Mouse (Mus musculus) kidney, adult 8-10 months (tissue): Measurements from ENCODE around the gene Scn2b.

ENCODE experiments used
- DNase-seq, 2 experiments: peaks; one replicate each; pipeline ENCODE4 v3.0.0; 2022

Gene Scn2b

DNA sequence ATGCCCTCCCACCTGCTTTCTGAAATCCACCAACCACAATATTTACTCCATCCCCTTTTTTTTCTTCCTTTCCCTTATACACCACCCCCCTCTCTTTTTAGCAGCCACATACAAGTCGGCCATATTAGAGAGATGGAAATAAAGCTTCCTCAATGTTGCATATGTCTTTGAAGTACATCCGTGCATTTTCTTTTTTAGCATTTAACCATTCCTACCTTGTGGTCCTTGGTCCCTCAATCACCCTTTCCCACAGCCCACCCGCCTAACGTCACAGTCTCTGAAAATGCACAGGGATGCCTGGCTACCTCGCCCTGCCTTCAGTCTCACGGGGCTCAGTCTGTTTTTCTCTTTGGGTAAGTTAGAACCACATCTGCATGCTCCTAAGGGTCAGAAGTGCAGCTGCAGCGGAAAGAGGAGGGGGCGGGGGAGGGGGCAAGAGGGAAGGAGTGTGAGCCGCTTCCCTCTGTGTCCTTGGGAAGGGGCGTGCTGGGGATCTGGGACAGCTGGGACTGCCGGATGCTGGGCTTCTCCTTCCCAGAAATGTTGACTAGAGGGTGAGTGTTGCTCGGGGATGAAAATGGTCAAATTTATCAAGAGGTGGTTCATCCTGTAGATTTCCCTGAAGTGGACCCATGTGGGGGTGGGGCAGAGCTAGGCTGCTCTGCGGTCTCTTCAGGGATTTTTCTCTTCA, at the start of gene Scn2b:
Scn2b (plus strand) TSS at position 42 of the 691 bp plus-strand sequence.
- no peak for DNase-seq

DNA sequence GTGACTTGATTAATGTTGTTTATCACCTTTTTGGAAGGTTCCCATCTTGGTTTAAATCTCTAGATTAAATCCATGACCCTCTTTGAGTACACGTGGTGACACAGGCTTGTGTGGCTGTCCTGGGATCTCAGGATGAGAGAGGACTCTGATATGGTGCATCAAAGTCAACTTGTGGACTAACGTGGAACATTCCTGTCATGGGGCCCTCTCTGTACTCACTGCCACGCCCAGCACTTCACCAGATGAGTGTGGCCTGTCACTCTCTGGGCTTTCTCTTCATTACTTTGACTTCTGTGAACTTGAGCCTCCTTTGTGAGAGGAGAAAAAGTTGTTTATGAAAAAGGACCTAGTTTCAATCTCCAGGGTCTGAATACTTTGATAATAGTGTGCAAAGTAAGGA, 45.8 kb upstream of the Scn2b start:
- no peak for DNase-seq

DNA sequence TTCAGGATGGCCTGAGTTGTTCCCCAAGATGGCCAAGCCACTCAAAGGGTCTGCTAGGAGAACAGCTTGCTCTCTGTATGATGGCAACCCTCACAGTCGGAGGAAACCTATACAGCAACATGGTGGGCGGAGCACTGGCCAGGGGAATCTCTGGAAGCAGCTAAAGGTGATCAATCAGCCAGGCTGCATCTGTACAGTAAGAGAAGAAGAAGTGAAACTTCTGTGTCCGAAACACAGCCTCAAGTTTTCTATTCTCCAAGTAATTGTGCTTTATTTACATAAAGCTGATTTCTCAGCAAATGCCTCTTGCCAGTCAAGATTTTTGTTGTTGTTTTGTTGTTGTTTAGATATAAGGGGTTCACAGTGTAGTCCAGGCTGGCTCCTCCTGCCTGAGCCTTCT, 39.7 kb upstream of the Scn2b start:
- no peak for DNase-seq

DNA sequence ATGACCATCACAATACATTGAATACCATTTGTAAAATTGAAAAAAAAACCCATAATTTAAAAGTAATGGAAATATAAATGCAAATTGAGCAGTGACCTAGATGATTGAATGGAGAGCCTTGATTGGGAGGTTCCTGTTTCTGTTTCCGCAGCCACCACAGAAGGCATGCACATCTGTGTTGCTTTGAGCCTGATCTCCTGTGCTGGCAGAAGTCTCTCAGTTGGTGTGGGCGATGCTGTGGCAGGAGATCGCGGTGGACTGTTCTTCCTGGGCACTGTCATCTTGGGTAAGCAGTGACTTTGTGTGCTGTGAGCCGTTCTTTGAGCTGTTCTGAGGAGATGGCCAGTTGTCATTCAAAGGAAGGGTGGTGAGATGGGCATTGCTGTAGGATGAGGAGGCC, 38.6 kb upstream of the Scn2b start, which contains the start of gene Jaml:
Jaml (plus strand) TSS at position 173 of the 400 bp plus-strand sequence.
- no peak for DNase-seq

DNA sequence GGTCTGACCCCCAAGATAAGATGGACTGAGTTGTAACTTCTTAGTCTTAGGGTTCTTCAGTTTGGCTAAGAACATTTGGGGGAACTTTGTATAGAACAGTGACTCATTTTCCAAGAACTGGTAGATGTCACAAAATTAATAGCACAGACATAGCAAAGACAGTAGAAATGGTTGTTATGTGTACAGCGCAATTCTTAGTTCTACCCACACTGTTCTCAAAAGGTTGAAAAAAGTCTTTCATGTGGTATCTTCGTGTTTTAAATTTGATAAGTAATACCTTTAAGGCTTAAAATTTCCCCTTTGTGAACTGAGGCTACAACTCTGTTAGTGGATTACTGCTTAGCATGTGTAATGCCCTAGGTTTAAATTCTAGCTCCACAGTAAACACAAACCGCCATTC, 34.5 kb upstream of the Scn2b start:
- no peak for DNase-seq

DNA sequence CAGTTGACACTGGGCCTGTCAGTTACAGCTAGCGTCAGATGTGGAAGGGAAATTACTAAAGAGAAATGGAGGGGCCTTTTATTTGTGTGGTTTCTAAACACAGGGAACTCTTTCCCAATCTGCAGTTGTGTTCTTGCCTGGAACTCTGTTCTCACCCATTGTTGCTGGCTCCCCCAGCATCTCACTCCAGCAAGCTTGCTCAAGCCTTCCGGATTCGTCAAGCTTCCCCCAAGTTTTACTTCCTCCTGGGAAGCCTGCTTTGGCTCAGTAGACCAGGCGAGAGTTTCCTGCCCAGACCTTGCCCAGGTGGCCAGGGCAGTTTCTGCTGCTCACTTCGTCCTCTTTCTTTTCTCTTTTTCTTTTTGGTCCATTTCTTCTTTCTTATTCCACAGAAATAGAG, 33.0 kb upstream of the Scn2b start:
- DNase-seq: no peak

DNA sequence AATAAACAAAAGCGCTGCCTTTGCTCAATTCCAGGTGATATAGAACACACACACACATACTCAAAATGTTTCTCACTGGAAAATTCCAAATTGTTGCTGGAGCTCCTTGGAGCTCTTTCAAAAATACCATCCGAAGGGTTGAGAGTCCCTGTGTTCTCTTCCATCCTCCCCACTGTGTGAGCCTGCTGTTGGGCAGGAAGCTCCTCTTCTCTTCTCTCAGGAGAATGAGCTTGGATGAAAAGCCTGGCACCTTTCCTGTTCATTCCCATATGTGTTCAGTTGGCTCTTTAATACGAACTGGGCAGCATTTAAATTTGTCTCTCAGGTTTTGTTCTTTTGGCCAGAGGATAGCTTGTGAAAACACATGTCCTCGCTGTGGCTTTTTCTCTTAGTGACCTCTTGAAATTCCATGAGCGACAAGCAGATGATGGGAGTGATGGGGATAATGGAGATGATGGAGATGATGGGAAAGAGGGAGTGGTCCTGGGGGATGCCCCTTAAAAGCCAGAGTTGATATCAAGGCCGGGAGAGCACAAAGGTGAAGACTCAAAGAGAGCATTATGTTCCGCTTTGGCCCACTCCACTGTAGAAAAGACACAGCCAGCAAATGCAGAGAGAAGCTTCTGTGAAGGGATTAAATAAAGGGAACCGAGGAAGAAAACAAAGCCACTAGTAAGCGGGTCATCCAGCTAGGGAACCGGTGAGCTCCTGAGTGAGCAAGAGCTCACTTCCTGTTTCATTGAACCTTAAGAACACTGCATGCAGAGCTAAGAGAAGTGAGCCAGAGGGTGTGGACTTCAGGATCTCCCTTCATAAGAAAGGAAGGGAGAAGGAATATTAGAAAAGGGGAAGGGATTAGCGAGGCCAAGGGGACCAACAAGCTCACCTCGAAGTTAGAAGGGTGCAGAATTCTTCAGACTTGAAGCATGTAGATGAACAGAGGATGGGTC, 31.6 kb upstream of the Scn2b start:
- DNase-seq: no peak

DNA sequence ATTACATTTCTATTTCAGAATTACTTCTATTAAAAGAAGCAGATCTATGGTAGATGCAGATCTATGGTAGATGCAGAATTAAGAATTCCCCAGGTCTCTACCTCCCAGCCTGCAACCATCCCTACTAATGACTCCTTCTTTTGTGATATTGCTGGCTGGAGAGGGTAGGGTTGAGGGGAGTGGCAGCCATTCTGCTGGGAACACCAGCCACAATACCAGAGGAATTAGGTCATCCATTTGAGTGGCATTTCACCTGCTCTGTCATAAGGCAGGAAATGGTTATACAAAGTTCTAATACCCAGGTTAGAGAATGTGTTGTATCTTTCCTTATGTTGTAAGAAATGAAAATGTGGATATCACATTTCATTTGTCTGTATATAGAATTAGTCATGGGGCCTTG, 29.5 kb upstream of the Scn2b start:
- DNase-seq: no peak

DNA sequence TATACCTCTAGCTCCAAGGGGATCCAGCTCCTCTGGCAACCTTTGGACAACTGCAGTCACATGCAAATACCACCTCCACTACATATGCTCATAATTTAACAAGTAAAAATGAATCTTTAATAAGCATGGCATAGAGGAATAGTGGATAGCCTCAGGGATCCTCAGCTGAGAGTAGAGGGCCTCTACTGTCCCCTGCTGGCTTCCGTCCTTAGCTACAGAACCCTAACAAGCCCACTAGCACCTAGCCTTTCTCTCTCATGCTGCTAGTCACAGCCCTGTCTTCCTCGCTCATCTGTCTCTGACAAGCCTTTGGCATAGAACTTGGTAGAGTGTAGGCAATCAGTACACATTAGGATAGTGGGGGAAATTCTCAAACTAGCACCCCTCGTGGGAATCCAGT, 26.8 kb upstream of the Scn2b start:
- DNase-seq: no peak

DNA sequence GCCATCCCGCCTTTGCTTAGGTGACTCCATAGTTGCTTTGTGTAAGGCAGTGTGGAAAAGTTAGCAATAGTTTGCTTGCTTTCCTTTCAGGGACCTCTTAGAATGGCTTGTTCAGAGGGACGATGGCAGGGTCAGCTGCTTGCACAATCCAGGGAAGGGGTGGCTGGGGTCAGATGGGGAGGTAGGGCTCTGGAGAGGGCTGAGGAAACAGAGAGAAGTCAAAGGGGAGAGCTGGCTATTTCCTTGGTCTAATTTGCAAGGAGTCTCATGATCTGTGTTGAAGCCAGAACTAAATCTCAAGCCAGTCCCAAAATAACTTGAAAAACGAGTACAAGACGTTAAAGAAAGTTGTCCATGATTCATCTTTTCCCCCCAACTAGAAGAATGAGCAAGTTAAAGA, 24.9 kb upstream of the Scn2b start:
- DNase-seq: peak; percentile 15 to 32

DNA sequence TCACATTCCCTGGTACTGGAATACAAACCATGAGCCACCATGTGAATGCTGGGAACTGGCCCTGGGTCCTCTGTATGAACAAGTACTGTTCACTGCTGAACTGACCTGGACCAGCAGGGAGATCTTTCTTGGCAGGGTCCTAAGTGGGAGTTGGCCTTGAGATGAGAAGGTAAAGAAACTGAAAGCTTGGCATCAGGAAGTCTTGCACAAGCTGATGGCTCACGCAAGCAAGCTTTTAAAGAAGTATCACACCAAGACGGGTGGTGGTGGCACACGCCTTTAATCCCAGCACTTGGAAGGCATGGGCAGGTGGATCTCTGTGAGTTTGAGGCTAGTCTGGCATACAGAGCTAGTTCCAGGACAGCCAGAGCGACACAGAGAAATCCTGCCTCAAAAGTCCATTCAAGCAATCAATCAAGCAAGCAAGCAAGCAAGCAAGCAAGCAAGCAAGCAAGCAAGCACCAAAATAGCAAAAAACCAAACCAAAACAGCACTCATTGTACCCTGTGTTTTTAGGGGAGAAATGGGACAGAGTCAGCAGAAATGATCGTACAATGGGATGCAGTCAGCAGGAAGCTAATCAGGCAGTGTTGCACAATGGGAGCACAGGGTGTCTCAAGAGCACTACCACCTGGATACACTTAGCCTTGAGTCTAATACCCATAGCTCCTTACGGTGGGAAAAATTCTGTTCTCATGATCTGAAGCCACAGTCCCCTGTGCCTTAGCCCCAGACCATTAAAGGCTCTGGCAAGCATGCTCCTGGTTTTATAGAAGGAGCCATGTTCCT, 22.2 kb upstream of the Scn2b start:
- DNase-seq: no peak

DNA sequence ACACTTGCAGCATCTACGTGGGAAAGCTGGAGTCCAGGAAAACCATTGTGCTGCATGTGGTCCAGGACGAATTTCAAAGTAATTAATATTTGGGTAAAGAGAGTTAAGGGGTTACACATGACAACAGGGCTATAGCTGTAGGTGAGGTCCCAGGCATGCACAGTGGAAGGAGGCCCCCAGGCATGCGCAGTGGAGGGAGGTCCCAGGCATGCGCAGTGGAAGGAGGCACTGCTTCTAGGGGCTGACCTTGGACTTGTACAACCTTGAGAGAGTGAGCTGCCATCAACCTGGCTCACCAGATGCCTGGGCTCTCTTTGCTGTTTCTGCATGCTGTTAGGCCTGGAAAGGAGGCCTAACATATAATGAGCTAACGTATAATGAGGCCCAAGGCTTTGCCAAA, 19.7 kb upstream of the Scn2b start:
- no peak for DNase-seq

DNA sequence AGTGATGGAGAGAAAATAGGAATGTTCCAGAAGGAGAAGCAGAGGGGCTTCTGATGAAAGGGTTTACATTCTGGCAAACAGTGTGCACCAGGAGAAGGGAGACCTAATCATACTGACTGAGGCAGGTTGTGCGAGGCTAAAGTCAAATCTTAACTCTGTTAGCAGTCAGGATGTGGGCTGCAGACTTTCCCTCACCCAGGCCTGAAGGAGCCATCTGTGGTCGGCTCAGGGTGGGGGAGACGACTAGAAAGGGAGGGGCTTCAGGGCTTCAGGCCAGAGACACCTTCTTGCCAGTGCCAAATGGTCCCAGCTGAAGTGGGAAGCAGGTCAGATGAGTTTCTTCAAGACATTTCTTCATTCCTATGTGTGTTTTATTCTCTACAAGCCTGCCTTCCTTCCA, 19.2 kb upstream of the Scn2b start:
- no peak for DNase-seq

DNA sequence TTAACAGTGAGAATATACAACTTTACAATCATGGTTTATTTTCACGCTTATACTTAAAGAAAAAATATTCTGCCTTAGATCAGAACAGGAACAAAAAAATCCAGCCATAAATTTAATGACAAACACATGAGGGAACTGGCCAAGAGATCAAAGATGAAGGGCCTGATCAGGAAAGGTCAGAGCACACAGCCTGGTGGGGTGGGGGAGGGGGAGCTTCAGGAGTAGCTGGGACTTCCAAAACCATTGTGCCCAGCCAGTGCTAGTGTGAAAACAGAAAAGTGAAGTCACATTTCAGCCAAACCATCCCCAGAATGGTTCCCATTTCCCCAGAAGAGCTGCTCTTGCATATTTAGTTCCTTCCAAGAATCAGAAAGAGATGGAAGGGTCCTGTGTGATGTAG, 15.1 kb upstream of the Scn2b start:
- DNase-seq: no peak

DNA sequence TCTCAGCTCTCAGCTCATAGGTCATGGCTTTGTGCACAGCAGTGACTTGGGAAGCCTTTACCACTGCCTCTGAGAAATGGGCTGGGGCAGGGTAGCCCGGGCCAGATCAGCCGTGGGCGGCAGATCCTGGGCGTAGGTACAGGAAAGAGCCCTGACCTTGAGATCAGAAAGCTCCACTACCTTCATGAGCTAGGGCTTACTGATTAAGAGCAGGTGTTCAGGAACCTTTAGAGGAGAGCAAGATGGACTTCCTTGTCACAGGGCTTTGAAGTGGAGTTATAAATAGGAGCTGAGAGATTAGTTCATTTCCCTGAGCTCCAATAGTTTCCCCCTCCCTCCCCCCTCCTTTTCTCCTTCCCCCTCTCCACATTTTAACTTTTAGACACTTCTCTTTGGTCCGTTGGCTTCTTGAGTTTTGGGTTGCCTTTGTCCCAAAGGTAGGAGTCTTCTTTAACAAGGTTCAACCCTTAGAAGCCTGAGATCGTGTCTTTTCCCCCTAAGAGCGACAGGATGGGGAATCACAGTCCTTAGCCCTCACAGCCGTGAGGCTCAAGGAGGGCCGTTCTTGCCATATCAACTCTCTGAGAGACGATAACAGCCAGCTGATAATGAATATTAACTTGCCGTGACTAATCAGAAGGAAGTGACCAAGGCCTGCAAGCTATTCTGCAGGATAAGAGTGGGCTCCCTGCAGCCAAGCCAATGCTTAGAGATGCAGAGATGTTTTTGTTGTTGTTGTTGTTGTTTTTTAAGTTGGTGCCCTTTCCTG, 14.2 kb upstream of the Scn2b start:
- no peak for DNase-seq

DNA sequence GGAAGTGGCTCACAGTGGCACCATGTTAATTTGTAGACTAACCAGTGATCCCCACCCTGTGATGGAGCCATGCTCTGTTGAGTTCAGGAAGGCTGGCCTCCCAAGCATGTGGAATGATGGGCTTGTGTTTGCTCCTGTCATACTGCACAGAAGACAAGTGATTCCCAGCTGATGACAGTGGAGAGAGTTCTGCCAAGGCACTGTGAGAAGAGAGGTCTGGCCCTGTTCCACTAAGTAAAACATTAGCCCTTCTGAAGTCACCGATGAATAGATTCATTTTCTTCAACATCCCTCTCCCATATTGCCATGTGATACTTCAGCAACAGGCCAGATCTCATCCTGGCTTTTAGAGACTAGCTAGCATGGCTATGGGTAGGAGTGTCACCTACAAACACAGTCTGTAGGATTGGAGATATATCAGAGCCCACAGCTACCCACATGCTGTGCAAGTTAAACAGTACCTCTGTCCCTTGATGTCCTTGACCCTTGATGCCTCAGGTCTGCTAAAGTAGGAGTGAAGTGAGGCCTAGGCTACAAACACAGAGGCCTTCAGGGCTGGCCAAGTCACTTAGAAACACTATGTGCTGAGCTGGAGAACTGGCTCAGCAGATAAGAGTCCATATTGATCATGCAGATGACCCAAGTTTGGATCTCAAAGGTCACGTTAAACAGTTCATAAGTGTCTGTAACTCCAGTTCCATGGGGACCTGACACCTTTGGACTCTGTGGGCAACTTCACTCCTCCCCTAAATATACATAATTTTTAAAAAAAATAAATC, 11.8 kb upstream of the Scn2b start:
- peak; percentile 54 to 76 for DNase-seq

DNA sequence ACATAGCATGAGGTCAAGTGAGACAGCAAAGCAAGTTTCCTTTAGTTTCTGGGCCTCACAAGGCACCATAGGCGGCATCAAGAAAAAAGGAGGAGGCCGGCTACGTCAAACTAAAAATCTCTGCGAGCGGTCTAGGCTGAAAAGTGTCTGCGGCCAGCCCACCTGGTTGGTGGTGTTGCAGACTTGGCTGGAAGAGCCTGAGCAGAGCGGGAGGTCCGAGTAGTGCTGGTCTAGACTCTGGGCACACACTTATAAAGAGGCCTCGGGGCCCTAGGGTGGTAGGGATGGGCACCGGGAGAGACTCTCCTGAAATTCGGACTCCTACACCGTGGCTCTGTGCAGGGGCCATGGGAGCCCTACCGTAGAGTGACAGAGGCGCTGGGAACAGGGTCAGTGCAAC, 1.9 kb upstream of the Scn2b start:
- no peak for DNase-seq

DNA sequence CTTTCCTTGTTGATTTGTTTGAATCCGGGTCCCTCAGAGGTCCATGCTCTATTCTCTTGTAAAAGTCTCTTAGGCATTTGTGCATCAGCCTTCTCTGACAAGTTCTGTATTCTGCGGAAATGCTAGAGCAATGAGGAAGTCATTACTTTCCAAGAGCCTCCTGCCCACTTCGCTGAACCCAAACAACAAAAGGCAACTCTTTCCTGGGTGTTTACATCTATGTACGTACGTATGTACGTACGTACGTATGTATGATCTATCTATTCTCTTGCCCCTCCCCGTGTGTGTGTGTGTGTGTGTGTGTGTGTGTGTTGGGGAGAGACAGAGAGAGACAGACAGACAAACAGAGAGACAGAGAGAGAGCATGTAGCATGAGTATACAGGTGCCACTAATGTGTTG, 763 bp upstream of the Scn2b start:
- DNase-seq: no peak

DNA sequence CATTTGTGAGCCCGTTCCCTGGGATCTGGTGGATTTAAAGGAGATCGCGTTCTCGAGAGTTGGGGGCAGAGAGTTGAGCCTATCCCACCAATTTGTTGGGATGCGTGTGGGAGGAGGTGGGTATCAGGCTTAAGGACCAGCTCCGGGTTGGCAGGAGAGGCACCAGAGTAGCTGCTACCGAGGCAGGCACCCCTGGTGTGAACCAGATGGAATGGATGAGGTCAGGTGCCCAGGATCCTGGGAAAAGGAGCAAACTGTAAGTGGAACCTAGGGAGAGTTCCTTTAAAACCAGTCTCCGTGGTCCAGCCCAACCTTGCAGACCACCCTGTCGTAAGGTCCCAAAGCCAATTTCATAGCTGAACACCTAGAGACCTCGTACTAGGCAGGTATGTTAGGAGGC, 970 bp downstream of the Scn2b start:
- DNase-seq: no peak

DNA sequence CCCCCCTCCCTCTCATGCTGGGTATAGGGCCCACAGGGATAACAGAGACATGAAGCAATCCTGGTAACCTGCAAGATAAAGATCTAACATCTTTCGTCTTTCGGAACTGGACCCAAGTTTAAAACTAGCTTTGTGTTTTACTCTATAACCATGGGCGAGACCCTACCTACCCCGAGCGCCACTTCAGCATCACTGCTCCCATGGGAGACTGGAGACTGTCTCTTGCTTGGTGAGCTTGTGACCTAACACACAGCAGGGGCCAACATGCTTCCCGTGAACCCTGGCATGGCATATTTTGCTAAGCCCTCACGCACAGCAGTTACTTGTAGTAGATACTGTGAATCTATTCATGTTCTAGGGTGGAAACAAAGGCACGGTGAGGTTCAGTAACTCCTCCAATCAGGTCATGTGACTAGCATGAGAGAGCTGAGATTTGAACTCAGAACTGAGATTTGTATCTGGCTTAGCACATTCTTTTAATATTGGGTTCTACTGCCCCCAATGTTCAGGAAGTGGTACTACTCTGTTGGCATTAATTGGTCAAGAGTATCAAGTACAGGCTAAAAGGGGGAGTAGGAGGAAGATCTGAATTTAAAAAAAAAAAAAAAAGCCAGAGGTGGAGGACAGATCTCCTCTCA, 1.9 kb downstream of the Scn2b start:
- no peak for DNase-seq

DNA sequence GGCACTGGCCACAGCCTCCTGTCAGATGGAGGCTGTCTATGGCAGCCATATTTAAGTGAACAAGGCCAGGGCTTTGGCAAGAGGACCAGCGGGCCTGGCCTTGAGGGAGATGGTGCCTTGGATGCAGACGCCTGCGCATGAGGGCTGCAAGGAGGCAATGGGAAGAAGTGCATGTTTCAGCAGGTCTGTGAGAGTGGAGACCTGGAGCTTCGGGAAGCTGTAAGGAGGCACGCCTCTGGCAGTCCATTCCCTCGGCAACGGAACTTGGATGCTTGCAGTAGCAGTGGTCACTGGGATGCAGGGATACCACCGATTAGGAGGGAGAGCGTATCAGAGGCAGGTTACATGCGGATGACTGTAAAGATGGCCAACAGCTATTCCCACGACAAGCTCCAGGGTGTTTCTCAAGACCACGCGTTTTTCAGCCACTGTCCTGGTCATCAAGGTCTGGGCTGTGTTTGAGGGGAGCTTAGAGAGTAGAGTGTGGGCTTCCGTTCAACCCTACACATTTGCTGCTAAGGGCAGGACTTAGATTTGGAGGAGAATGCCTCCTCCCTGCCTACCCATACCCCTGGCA, 2.5 kb downstream of the Scn2b start:
- no peak for DNase-seq
